15 mouse cellular contexts compared by ENCODE assay signal in genomic region chr4:138716697-138717096, GRCm38 (mm10). TPM values are rescaled to one million over a fixed set of nuclear protein-coding genes. Genes with fewer than 3 reads are reported as not detected.
"Had no signal": no experiment of that assay in that cellular context is flagged by ENCODE, and none has a peak within 500 bp of the region (broad histone marks: within the 10 kb centered on the region; RNA-seq: fewer than 3 reads in every experiment).

No protein-coding gene starts in this region.

- H3K27ac ChIP-seq: kidney, postnatal 0 days; liver, embryonic 13.5 days had no signal

- H3K4me3 ChIP-seq: liver, embryonic 13.5 days had no signal

- DNase-seq: kidney, postnatal 25 days; liver, embryonic 13.5 days; lung, adult 2 months; lung, postnatal 14 days; lung, postnatal 4 days; midbrain, embryonic 14.5 days; thymus, adult 18-20 months; thymus, postnatal 36 days had no signal

RNA-seq across cellular contexts. Expression of gene Pla2g2c, which starts 7.9 kb away (rescaled TPM):
- total RNA-seq: left cerebral cortex, postnatal 10 days; liver, adult 2 months; megakaryocyte progenitor cell, adult 5-6 weeks; megakaryocyte-erythroid progenitor cell, adult 5-6 weeks had no signal

RNA-seq across cellular contexts. Expression of gene Ubxn10, which starts 20.3 kb away (rescaled TPM):
- total RNA-seq: megakaryocyte progenitor cell, adult 5-6 weeks; megakaryocyte-erythroid progenitor cell, adult 5-6 weeks had no signal

RNA-seq across cellular contexts. Expression of gene Pla2g2f, which starts 40.7 kb away (rescaled TPM):
- total RNA-seq: left cerebral cortex, postnatal 10 days; left cerebral cortex, postnatal 36 days; liver, adult 2 months; megakaryocyte progenitor cell, adult 5-6 weeks; megakaryocyte-erythroid progenitor cell, adult 5-6 weeks had no signal

RNA-seq across cellular contexts. Expression of gene Pla2g2d, which starts 58.8 kb away (rescaled TPM):
- total RNA-seq: liver, adult 2 months; megakaryocyte progenitor cell, adult 5-6 weeks; megakaryocyte-erythroid progenitor cell, adult 5-6 weeks; midbrain, postnatal 0 days had no signal
